Mouse (Mus musculus): ENCODE measurements around the gene Tlr9. TPM values are rescaled to one million over a fixed set of nuclear protein-coding genes. Genes with fewer than 3 reads are reported as not detected.

Gene Tlr9
- polyA plus RNA-seq, 1 experiment from 2014 or later: 0.09 TPM

GRCm38 (mm10) chr9:106191355-106191754 is 31.0 kb upstream of the Tlr9 start:
- Histone ChIP-seq H3K27me3 (ENCODE audit: control insufficient read depth, insufficient read depth, low read length) (no peaks in the 10 kb centered on the region), H3K9ac (ENCODE audit: low read length) (no peak overlapping the region), H3K9me3 (replicated peaks; ENCODE audit: control insufficient read depth, low read length) (no peaks in the 10 kb centered on the region), H3K4me1 (ENCODE audit: control insufficient read depth, insufficient read depth, low read length) (no peaks in the 10 kb centered on the region), H3K27ac (ENCODE audit: low read length) (no peak overlapping the region), H3K36me3 (ENCODE audit: control insufficient read depth, insufficient read depth, low read length) (peaks cover 38% of the 10 kb centered on the region), H3K4me3 (replicated peaks; ENCODE audit: low read length) (no peak overlapping the region), H3K4me2 (ENCODE audit: low read depth, low read length) (no peak overlapping the region)
- WGBS: 88% methylated on average over 1 of the region's 1 CpGs
- ATAC-seq (ENCODE audit: insufficient read depth, low FRiP score): no peak

- Histone ChIP-seq H3K27me3 (ENCODE audit: control insufficient read depth, insufficient read depth, low read length) (no peaks in the 10 kb centered on the region), H3K9me3 (replicated peaks; ENCODE audit: control insufficient read depth, low read length) (no peaks in the 10 kb centered on the region), H3K9ac (ENCODE audit: low read length) (no peak overlapping the region), H3K27ac (ENCODE audit: low read length) (no peak overlapping the region), H3K4me2 (ENCODE audit: low read depth, low read length) (no peak overlapping the region), H3K4me1 (ENCODE audit: control insufficient read depth, insufficient read depth, low read length) (no peaks in the 10 kb centered on the region), H3K4me3 (replicated peaks; ENCODE audit: low read length) (no peak overlapping the region), H3K36me3 (ENCODE audit: control insufficient read depth, insufficient read depth, low read length) (peaks cover 32% of the 10 kb centered on the region)
- ATAC-seq (ENCODE audit: insufficient read depth, low FRiP score): no peak
- 90% methylated on average over 8 of the region's 8 CpGs for WGBS
Observed at GRCm38 (mm10) chr9:106192024-106192423, 30.4 kb upstream of the Tlr9 start.

GRCm38 (mm10) chr9:106192998-106193397 is 29.4 kb upstream of the Tlr9 start:
- Histone ChIP-seq H3K4me1 (ENCODE audit: control insufficient read depth, insufficient read depth, low read length) (peaks cover 4% of the 10 kb centered on the region; the same call in 1 of the 2 replicates), H3K9me3 (replicated peaks; ENCODE audit: control insufficient read depth, low read length) (no peaks in the 10 kb centered on the region), H3K9ac (ENCODE audit: low read length) (no peak overlapping the region), H3K36me3 (ENCODE audit: control insufficient read depth, insufficient read depth, low read length) (peaks cover 28% of the 10 kb centered on the region), H3K27me3 (ENCODE audit: control insufficient read depth, insufficient read depth, low read length) (no peaks in the 10 kb centered on the region), H3K4me2 (ENCODE audit: low read depth, low read length) (no peak overlapping the region), H3K4me3 (replicated peaks; ENCODE audit: low read length) (no peak overlapping the region), H3K27ac (ENCODE audit: low read length) (no peak overlapping the region)
- 77% methylated on average over 1 of the region's 1 CpGs for WGBS
- ATAC-seq (ENCODE audit: insufficient read depth, low FRiP score): no peak

GRCm38 (mm10) chr9:106193930-106194807 is 28.2 kb upstream of the Tlr9 start:
- H3K4me1 ChIP-seq (ENCODE audit: control insufficient read depth, insufficient read depth, low read length): peaks cover 5% of the 10 kb centered on the region; the same call in 1 of the 2 replicates
- no peaks in the 10 kb centered on the region for H3K9me3 ChIP-seq (replicated peaks; ENCODE audit: control insufficient read depth, low read length)
- H3K27me3 ChIP-seq (ENCODE audit: control insufficient read depth, insufficient read depth, low read length): no peaks in the 10 kb centered on the region
- no peak overlapping the region for H3K27ac ChIP-seq (ENCODE audit: low read length)
- no peak for ATAC-seq (ENCODE audit: insufficient read depth, low FRiP score)
- H3K36me3 ChIP-seq (ENCODE audit: control insufficient read depth, insufficient read depth, low read length): peaks cover 17% of the 10 kb centered on the region
- no peak overlapping the region for H3K4me2 ChIP-seq (ENCODE audit: low read depth, low read length)
- no peak overlapping the region for H3K9ac ChIP-seq (ENCODE audit: low read length)
- H3K4me3 ChIP-seq (replicated peaks; ENCODE audit: low read length): no peak overlapping the region
- 87% methylated on average over 8 of the region's 8 CpGs for WGBS

GRCm38 (mm10) chr9:106195693-106196092 is 26.7 kb upstream of the Tlr9 start:
- H3K36me3 ChIP-seq (ENCODE audit: control insufficient read depth, insufficient read depth, low read length): peaks cover 5% of the 10 kb centered on the region
- H3K27ac ChIP-seq (ENCODE audit: low read length): no peak overlapping the region
- H3K4me1 ChIP-seq (ENCODE audit: control insufficient read depth, insufficient read depth, low read length): peaks cover 12% of the 10 kb centered on the region; the same call in 1 of the 2 replicates
- no peak overlapping the region for H3K9ac ChIP-seq (ENCODE audit: low read length)
- H3K4me2 ChIP-seq (ENCODE audit: low read depth, low read length): no peak overlapping the region
- no peaks in the 10 kb centered on the region for H3K9me3 ChIP-seq (replicated peaks; ENCODE audit: control insufficient read depth, low read length)
- 82% methylated on average over 8 of the region's 8 CpGs for WGBS
- ATAC-seq (ENCODE audit: insufficient read depth, low FRiP score): no peak
- no peaks in the 10 kb centered on the region for H3K27me3 ChIP-seq (ENCODE audit: control insufficient read depth, insufficient read depth, low read length)
- H3K4me3 ChIP-seq (replicated peaks; ENCODE audit: low read length): no peak overlapping the region

- H3K4me2 ChIP-seq (ENCODE audit: low read depth, low read length): no peak overlapping the region
Observed at GRCm38 (mm10) chr9:106197081-106197713, 25.2 kb upstream of the Tlr9 start.

GRCm38 (mm10) chr9:106197732-106198131 is 24.7 kb upstream of the Tlr9 start:
- Histone ChIP-seq H3K27me3 (ENCODE audit: control insufficient read depth, insufficient read depth, low read length) (no peaks in the 10 kb centered on the region), H3K4me3 (replicated peaks; ENCODE audit: low read length) (no peak overlapping the region), H3K9ac (ENCODE audit: low read length) (no peak overlapping the region), H3K27ac (ENCODE audit: low read length) (no peak overlapping the region), H3K4me2 (ENCODE audit: low read depth, low read length) (0 out of 2 replicates have a peak overlapping the region, but pooled peaks have one; percentile 75), H3K9me3 (replicated peaks; ENCODE audit: control insufficient read depth, low read length) (no peaks in the 10 kb centered on the region), H3K4me1 (ENCODE audit: control insufficient read depth, insufficient read depth, low read length) (peaks cover 16% of the 10 kb centered on the region), H3K36me3 (ENCODE audit: control insufficient read depth, insufficient read depth, low read length) (no peaks in the 10 kb centered on the region)
- 90% methylated on average over 9 of the region's 9 CpGs for WGBS
- ATAC-seq (ENCODE audit: insufficient read depth, low FRiP score): no peak

More at GRCm38 (mm10) chr9:106197081-106197713, 25.2 kb upstream of the Tlr9 start:
- ATAC-seq (ENCODE audit: insufficient read depth, low FRiP score): no peak
- Histone ChIP-seq H3K4me1 (ENCODE audit: control insufficient read depth, insufficient read depth, low read length) (peaks cover 14% of the 10 kb centered on the region), H3K27me3 (ENCODE audit: control insufficient read depth, insufficient read depth, low read length) (no peaks in the 10 kb centered on the region), H3K4me3 (replicated peaks; ENCODE audit: low read length) (no peak overlapping the region), H3K36me3 (ENCODE audit: control insufficient read depth, insufficient read depth, low read length) (no peaks in the 10 kb centered on the region), H3K9ac (ENCODE audit: low read length) (no peak overlapping the region), H3K27ac (ENCODE audit: low read length) (no peak overlapping the region), H3K9me3 (replicated peaks; ENCODE audit: control insufficient read depth, low read length) (no peaks in the 10 kb centered on the region)
- WGBS: 86% methylated on average over 3 of the region's 3 CpGs

- Histone ChIP-seq H3K4me1 (ENCODE audit: control insufficient read depth, insufficient read depth, low read length) (peaks cover 20% of the 10 kb centered on the region), H3K27ac (ENCODE audit: low read length) (peak overlapping the region; percentile 46), H3K36me3 (ENCODE audit: control insufficient read depth, insufficient read depth, low read length) (no peaks in the 10 kb centered on the region), H3K4me3 (replicated peaks; ENCODE audit: low read length) (peak overlapping the region; percentile 66), H3K9me3 (replicated peaks; ENCODE audit: control insufficient read depth, low read length) (no peaks in the 10 kb centered on the region), H3K9ac (ENCODE audit: low read length) (peak overlapping the region; percentile 84), H3K4me2 (ENCODE audit: low read depth, low read length) (peak overlapping the region; percentile 75), H3K27me3 (ENCODE audit: control insufficient read depth, insufficient read depth, low read length) (no peaks in the 10 kb centered on the region)
- ATAC-seq (ENCODE audit: insufficient read depth, low FRiP score): peak; percentile 51
- WGBS: under 1% methylated on average over 51 of the region's 51 CpGs
Observed at GRCm38 (mm10) chr9:106198962-106199458, 23.4 kb upstream of the Tlr9 start.
